Mouse (Mus musculus) cortical plate, adult 2 months (tissue): ENCODE results near the gene Birc3. TPM values are rescaled to one million over a fixed set of nuclear protein-coding genes. Genes with fewer than 3 reads are reported as not detected.
"Not testable (repeated sequence)": the region's sequence is repeated elsewhere in the genome, so short reads cannot be mapped to it uniquely, and the experiment has no call there.

Experiments
- H3K27ac ChIP-seq: fragments of 200-500 bp; 2 replicates; pipeline ENCODE4 v1.5.1; 2012; ENCODE audit warnings: low read length, control low read depth, inconsistent platforms; ENCODE audit not compliant: insufficient read depth
- H3K4me1 ChIP-seq: fragments of 200-500 bp; 2 replicates; pipeline ENCODE4 v1.6.1; 2011; ENCODE audit warnings: low read length; ENCODE audit not compliant: control insufficient read depth, insufficient read depth
- H3K4me3 ChIP-seq: fragments of 200-500 bp; 2 replicates; pipeline ENCODE4 v1.5.1; 2011; ENCODE audit warnings: mild to moderate bottlenecking, low read length, control low read depth; ENCODE audit not compliant: insufficient read depth
- CTCF ChIP-seq: fragments of 200-500 bp; IDR thresholded peaks from 2 replicates; pipeline ENCODE4 v1.5.1; 2011; ENCODE audit warnings: mild to moderate bottlenecking, control low read depth, low read length; ENCODE audit not compliant: insufficient read depth; ENCODE audit errors: extremely low read depth
- POLR2A ChIP-seq: fragments of 200-500 bp; IDR thresholded peaks from 2 replicates; pipeline ENCODE4 v1.6.1; 2011; ENCODE audit warnings: mild to moderate bottlenecking, low read length, control low read depth; ENCODE audit not compliant: insufficient read depth; ENCODE audit errors: extremely low read depth
- polyA plus RNA-seq: library from polyadenylated mRNA; depleted of rRNA; stranded (reverse); fragments of >200 nt; gene quantifications from 2 replicates; pipeline ENCODE4 v1.2.3, GENCODE M21; 2012

The Birc3 gene
- polyA plus RNA-seq, 1 experiment: 1.9 TPM

GRCm38 (mm10) chr9:7897502-7897901 is 24.5 kb upstream of the Birc3 start:
- no peak overlapping the region for H3K4me3 ChIP-seq
- no peak for TF ChIP-seq POLR2A
- TF ChIP-seq CTCF: peak; percentile 74
- H3K4me1 ChIP-seq: no peaks in the 10 kb centered on the region
- H3K27ac ChIP-seq: no peak overlapping the region

- not testable (repeated sequence) for H3K4me1 ChIP-seq, H3K27ac ChIP-seq, H3K4me3 ChIP-seq
Observed at GRCm38 (mm10) chr9:7891796-7892195, 18.8 kb upstream of the Birc3 start.

- no peak for TF ChIP-seq POLR2A
- TF ChIP-seq CTCF: no peak
- H3K4me1 ChIP-seq: no peaks in the 10 kb centered on the region
- no peak overlapping the region for H3K4me3 ChIP-seq
Observed at GRCm38 (mm10) chr9:7891177-7891576, 18.2 kb upstream of the Birc3 start.

GRCm38 (mm10) chr9:7884346-7884745 is 11.4 kb upstream of the Birc3 start:
- TF ChIP-seq POLR2A (no peak), CTCF (no peak)
- no peak overlapping the region for H3K27ac ChIP-seq
- H3K4me3 ChIP-seq: no peak overlapping the region

More at GRCm38 (mm10) chr9:7891177-7891576, 18.2 kb upstream of the Birc3 start:
- no peak overlapping the region for H3K27ac ChIP-seq

GRCm38 (mm10) chr9:7882304-7882865 is 9.4 kb upstream of the Birc3 start:
- TF ChIP-seq POLR2A (no peak), CTCF (no peak)
- no peak overlapping the region for H3K27ac ChIP-seq
- H3K4me1 ChIP-seq: no peaks in the 10 kb centered on the region
- H3K4me3 ChIP-seq: no peak overlapping the region

More at GRCm38 (mm10) chr9:7884346-7884745, 11.4 kb upstream of the Birc3 start:
- no peaks in the 10 kb centered on the region for H3K4me1 ChIP-seq

GRCm38 (mm10) chr9:7873511-7874211 is 675 bp upstream of the Birc3 start:
- TF ChIP-seq POLR2A (no peak), CTCF (no peak)
- Histone ChIP-seq H3K4me3 (no peak overlapping the region), H3K27ac (no peak overlapping the region), H3K4me1 (no peaks in the 10 kb centered on the region)

- TF ChIP-seq POLR2A (no peak), CTCF (no peak)
- peak overlapping the region; percentile 61; the same call in 1 of the 2 replicates for H3K27ac ChIP-seq
- H3K4me3 ChIP-seq: peak overlapping the region; percentile 60
- no peaks in the 10 kb centered on the region for H3K4me1 ChIP-seq
Observed at GRCm38 (mm10) chr9:7872044-7872774, 777 bp downstream of the Birc3 start.

GRCm38 (mm10) chr9:7871316-7872043 is 1.5 kb downstream of the Birc3 start:
- no peaks in the 10 kb centered on the region for H3K4me1 ChIP-seq
- no peak for TF ChIP-seq CTCF
- no peak for TF ChIP-seq POLR2A
- no peak overlapping the region for H3K4me3 ChIP-seq
- no peak overlapping the region for H3K27ac ChIP-seq

GRCm38 (mm10) chr9:7870556-7871315 is 2.2 kb downstream of the Birc3 start:
- TF ChIP-seq CTCF (no peak), POLR2A (no peak)
- Histone ChIP-seq H3K27ac (no peak overlapping the region), H3K4me1 (no peaks in the 10 kb centered on the region), H3K4me3 (no peak overlapping the region)
